Mouse (Mus musculus): ENCODE data around the gene Csf2rb.
"Not testable (repeated sequence)": the region's sequence is repeated elsewhere in the genome, so short reads cannot be mapped to it uniquely, and the experiment has no call there.

The Csf2rb gene

GRCm38 (mm10) chr15:78325671-78326339, at the start of gene Csf2rb:
Gene Csf2rb, plus strand, starts transcription at chr15:78325752.
- no peak for DNase-seq (ENCODE audit: low spot score)

GRCm38 (mm10) chr15:78278308-78278707, 47.2 kb upstream of the Csf2rb start:
- no peak for DNase-seq (ENCODE audit: low spot score)

GRCm38 (mm10) chr15:78287941-78288340, 37.6 kb upstream of the Csf2rb start:
- no peak for DNase-seq (ENCODE audit: low spot score)

- not testable (repeated sequence) for DNase-seq (ENCODE audit: low spot score)
Measured at GRCm38 (mm10) chr15:78289775-78290174, 35.8 kb upstream of the Csf2rb start.

- not testable (repeated sequence) for DNase-seq (ENCODE audit: low spot score)
Measured at GRCm38 (mm10) chr15:78293228-78293627, 32.3 kb upstream of the Csf2rb start.

- DNase-seq (ENCODE audit: low spot score), result no peak
Measured at GRCm38 (mm10) chr15:78293716-78294115, 31.8 kb upstream of the Csf2rb start.

- no peak for DNase-seq (ENCODE audit: low spot score)
Measured at GRCm38 (mm10) chr15:78298558-78298957, 27.0 kb upstream of the Csf2rb start.

- DNase-seq (ENCODE audit: low spot score), result no peak
Measured at GRCm38 (mm10) chr15:78299641-78300040, 25.9 kb upstream of the Csf2rb start.

- no peak for DNase-seq (ENCODE audit: low spot score)
Measured at GRCm38 (mm10) chr15:78300773-78301172, 24.8 kb upstream of the Csf2rb start.

- no peak for DNase-seq (ENCODE audit: low spot score)
Measured at GRCm38 (mm10) chr15:78302718-78303117, 22.8 kb upstream of the Csf2rb start.

- no peak for DNase-seq (ENCODE audit: low spot score)
Measured at GRCm38 (mm10) chr15:78303665-78304233, 21.8 kb upstream of the Csf2rb start.

GRCm38 (mm10) chr15:78305341-78305933, 20.1 kb upstream of the Csf2rb start, which contains the start of gene Csf2rb2:
Gene Csf2rb2, minus strand, starts transcription at chr15:78305721.
- no peak for DNase-seq (ENCODE audit: low spot score)

- no peak for DNase-seq (ENCODE audit: low spot score)
Measured at GRCm38 (mm10) chr15:78309865-78310264, 15.7 kb upstream of the Csf2rb start.

- DNase-seq (ENCODE audit: low spot score), result no peak
Measured at GRCm38 (mm10) chr15:78310971-78311370, 14.6 kb upstream of the Csf2rb start.

- DNase-seq (ENCODE audit: low spot score), result not testable (repeated sequence)
Measured at GRCm38 (mm10) chr15:78312421-78313233, 12.9 kb upstream of the Csf2rb start.

GRCm38 (mm10) chr15:78313659-78314058, 11.9 kb upstream of the Csf2rb start:
- not testable (repeated sequence) for DNase-seq (ENCODE audit: low spot score)

GRCm38 (mm10) chr15:78318338-78319171, 7.0 kb upstream of the Csf2rb start:
- DNase-seq (ENCODE audit: low spot score), result not testable (repeated sequence)

- DNase-seq (ENCODE audit: low spot score), result no peak
Measured at GRCm38 (mm10) chr15:78320825-78321496, 4.6 kb upstream of the Csf2rb start.

GRCm38 (mm10) chr15:78323366-78323765, 2.2 kb upstream of the Csf2rb start:
- DNase-seq (ENCODE audit: low spot score), result no peak

GRCm38 (mm10) chr15:78324294-78324693, 1.3 kb upstream of the Csf2rb start:
- DNase-seq (ENCODE audit: low spot score), result no peak

GRCm38 (mm10) chr15:78326747-78327146, 1.2 kb downstream of the Csf2rb start:
- no peak for DNase-seq (ENCODE audit: low spot score)
